Mouse (Mus musculus): ENCODE measurements around the gene Il9r. TPM values are rescaled to one million over a fixed set of nuclear protein-coding genes. Genes with fewer than 3 reads are reported as not detected.

Gene Il9r
- not detected in 2 replicates for total RNA-seq (2021)
- long read RNA-seq: 0 reads

DNA sequence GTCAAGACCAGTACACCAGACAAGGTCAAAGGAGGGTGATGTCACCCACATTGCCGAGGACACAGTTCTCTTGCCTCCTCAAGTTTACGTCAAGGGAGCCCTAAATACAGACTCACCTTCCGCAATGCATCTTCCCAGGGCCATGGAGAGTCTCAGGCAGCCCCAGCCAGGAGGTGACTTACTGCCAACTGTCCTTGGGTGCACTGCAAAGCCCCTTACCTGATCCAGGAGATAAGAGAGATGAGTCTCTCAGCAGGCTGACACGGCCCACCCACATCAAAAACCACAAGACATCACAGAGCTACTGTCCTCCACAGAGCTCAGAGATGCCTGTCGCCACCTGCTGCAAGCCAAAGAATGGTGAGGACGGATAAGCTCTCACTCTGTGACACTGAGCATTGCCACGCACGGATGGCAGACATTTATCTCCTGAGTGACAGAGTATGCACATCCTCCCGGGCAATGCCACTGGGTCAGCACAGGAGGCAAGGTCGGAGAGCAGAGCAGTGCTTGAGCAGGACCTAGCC lies at the start of gene Il9r:
Gene Il9r (minus strand): TSS at position 205 of the 527 bp plus-strand sequence.
- DNase-seq: no peak

DNA sequence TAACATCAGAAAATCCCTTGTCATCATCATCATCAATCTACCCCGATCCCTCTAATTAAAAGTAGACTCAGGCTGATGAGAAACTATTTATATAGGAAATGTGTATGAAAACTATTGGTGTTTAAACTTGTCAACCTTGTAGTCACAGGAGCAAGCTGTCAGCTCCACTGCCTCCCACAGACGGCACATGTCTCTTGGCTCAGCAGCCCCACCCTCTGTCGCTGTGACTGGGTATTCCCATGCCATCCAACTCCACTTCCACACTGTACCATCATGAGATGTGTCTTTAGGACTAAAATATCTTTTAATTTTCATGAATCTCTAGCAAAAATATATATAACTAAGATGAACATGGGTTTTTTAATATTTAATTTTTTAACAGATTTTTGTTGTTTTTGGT lies 48.3 kb upstream of the Il9r start:
- DNase-seq: no peak

DNA sequence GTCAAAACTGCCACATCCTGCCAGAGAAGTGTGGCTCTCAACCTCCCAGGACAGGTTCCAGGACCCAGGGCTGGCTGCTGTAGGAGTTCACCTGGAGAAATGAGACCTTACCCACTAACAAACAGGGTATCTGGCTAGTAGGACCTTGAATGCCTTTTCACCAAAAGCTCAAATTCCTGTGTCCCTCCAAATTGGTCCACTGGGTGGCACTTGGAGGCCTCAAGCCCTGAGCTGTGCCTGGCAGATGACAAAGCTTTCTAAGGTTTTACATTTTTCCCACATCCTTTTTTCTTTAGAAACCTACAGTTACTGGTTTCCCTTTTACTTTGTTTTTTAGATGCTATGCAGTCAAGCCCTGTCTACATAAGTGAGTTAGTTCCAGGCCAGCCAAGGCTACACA lies 47.0 kb upstream of the Il9r start:
- no peak for DNase-seq

DNA sequence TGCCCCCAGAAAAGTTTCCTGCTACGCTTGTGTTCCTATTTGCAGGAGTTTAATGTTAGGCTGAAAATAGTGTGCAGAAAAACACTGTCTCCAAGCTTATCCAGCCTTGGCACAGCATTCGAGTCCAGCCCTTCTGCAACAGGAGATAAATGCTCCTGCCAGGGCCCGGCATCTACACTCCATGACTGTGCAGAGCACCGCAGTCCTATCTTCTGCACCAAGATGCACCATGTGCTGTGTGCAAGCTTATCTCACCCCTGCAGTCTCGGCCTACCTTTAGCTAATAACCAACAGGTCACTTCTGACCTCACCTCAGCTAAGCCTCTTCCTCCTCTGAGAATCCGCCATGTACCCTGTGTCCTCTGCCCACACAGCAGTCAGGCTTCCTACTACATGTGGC lies 45.5 kb upstream of the Il9r start:
- no peak for DNase-seq

DNA sequence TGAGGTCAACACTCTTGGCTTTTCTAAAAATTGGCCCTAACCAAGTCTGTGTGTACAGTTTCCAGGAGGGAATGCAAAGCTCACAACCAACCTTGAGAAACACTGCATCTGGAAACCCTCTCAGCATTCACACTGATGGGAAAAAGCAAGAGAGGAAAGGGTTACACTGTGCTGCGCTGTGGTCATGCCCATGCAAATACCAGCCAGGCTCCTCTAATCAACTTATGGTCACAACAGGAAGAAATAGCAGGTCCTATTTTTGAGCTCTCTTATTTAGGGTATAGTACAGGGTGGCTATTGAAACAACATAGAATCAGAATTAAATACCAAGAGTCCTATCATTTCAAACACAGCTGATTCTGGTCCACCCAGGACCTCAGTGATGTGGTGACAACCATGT lies 44.5 kb upstream of the Il9r start:
- no peak for DNase-seq

DNA sequence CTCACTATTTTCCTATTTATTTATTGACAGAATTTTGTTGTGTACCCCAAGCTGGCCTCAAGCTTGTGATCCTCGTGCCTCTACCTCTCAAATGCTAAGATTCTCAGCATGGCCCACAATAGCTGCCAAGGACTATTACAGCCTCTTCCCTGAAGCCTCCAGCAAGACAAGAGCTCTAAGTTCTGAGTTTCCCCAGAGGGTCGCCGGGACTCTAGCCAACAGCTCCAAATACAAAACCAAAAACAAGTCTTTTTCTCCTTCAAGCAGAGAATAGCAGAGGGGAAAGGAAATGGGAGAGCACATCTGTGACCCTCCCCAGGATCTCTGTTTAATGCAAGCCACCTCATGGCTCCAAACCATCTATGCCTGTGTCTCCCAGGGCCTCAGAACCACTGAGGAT lies 44.0 kb upstream of the Il9r start:
- DNase-seq: no peak

DNA sequence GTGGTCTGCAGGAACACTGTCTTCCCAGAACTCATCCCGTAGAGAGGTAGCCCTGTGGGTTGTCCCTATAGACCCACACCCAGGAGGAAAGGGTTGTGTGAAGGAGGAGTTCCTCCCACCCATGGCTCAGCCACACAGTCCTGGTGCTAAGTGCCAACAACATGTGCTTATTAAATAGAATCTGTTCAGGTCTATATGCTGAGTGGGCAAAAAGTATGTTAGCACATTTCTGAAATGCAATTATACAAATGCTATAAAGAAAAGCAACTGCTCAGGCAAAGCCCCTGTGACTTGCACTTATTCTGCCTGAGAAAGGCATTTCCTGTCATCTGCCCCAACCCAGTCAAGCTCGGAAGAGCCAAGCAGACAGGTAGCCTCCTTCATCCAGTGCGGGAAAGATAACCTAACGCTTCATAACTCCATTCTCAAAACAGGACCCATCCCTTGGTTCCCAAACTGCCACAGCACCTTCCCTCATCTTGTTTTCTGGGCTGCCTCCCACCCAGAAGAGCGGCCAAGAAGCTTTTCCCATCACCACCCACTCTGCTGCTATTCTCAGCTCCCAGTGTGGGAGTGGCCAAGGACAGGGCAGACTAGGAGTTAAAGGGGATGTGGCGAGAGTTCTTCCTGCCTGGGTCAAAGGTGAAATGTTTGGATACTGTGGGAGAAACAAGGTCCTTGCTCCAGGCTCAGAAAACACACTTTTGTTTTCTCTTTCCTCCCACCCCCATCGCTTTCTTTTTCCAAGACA lies 43.3 kb upstream of the Il9r start:
- DNase-seq: no peak

DNA sequence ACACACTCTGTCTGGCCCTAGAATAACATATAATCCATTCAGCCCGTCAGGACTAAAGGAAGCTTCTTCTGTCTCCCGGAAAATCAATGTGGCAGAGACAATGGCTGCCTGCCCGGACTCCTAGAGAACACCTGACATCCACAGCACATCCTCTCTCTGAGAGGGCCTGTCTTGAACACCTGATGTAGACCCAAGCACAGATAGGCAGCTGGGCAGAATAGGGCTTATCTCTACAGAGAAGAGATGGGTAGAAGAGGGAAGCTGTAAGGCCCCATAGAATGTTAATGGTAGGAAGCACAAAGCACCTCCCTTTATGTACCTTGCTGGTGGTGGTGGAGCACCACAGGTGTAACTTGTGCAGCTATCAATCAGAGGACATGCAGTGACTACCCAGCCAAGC lies 42.1 kb upstream of the Il9r start:
- no peak for DNase-seq

DNA sequence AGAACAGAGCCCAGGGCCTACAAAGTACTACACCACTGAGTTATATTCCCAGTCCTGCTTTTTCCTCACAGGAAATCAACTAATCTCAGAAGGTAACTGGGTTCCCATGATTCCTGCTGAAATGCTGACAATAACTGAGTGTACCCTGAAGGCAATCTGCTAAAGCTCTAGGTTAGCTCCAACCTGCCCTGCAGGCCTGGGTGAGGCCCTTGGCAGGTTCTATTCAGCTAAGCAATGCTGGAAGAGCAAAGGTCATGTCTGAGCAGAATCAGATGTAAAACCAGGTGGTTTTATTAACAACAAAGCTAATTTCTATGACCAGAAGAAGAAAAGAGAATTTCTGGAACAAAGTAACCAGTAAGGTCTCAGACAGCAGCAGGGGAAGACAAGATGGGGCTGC lies 41.3 kb upstream of the Il9r start:
- DNase-seq: no peak

DNA sequence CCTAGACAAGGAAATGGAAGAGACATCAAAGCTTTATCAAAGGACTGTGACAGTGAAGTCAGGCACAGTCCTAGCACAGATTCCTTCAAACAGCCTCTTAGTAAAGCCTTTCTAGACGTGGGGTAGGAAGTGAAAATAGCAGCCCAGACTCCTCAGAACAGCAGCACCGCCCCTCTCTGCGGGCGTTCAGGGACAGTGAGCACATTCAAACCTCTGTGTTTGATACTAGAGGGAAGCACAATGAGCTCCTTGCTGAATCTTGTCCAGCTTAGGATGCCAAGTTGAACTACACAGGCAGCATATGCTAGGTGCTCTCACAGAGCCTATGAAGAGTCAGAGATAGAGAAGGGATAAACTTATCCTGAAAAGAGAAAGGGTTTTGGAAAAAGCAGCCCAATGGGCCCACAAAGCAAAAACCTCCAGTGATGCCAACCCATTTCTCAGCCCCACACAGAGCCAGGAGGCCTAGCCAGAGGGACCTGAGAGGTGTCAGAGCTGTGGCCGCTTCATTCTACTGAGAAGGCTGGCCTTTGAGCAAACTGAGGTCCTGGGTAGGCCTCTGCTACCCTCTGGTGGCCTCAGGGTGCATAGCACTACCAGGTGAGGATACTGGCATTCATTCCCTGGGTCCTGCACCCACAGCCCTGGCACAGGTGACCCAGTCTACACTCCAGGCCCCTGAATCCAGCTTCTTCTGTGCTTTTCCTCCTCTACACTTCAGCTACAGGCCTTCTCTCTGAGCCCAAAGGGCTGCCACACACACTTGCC lies 38.2 kb upstream of the Il9r start:
- DNase-seq: peak; percentile 72

DNA sequence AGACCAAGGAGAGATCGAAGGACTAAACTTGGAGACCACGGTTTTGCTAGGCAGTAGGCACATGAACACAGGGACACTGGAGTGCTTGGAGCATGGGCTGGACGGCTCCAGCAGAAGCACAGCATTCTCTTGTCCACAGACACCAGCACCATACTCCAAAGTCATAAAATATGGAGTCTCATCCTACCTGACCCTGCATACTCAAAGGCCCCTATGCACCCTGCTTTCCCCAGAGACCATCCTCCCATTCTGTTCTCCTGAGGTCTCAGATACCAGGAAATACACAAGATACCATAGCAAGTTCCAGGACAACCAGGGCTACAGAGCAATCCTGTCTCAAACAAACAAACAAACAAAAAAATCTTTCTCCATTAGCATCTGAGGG lies 37.3 kb upstream of the Il9r start:
- DNase-seq: no peak

DNA sequence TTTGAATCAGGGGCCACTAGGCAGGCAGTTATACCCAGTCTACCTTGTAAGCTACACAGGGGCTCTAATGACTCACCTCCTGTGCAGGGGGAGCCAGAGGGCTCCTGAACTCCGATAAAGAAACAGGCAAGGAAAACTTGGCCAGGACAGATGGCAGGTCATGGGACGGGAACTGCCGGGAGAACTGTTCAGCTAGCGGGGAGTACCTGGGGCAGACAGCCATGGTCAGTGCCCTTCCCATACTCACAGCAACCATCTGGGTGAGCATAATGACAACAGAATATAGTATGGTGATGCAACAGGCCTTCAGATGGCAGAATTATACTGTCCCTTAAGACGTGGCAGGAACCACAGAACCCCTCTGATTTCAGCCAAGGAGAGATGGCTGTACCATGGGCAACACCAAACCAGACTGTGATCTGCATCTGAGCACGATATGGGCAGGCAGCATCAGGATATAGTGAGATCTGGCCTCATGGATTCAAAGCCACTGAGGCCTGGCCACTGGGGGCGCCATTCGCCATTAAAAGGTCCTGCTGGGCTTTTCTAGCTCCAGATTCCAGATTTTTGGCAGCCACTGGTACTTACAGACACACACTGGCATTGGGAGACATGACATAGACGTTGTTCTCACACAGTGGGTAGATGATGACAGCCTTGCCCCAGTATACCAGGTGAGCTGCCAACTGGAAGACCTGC lies 36.8 kb upstream of the Il9r start:
- peak; percentile 68 for DNase-seq

DNA sequence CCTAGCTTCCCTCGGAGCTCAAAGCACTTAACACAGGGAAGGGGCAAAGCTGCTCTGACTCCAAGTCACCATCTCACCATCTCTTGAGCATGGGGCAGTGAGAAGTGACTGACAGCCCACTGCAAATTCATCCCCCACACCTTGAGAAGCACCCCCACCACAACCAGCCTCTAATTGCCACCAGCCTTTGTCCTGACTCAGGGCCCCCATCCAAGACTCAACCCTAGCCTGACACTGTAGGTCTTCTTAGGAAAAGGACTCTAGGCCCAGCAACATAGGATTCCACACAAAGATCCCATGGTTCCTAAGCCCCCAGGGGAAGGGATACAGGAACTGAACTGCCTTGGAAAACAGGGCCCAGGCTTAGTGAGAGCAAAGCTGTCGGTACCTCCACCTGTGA lies 36.1 kb upstream of the Il9r start:
- no peak for DNase-seq

DNA sequence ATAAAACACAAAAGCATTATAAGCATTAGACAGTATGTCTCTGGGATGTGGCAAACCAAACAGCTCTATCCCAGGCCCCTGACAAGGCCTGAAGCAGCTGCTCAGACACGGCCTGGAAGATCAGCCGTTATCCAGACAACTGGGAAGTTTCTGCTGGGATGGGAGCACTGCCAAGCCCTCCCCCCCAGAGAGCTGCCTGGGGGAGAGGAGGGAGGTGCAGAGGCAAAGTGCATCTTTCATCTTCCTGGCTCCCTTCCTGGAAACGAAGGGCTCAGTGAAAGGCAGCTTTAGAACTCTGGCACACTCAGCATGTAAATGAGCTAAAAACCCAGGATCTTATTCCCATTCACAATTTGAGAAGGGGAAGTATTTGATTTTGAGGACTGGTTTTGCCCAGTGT lies 35.6 kb upstream of the Il9r start:
- DNase-seq: peak; percentile 69

DNA sequence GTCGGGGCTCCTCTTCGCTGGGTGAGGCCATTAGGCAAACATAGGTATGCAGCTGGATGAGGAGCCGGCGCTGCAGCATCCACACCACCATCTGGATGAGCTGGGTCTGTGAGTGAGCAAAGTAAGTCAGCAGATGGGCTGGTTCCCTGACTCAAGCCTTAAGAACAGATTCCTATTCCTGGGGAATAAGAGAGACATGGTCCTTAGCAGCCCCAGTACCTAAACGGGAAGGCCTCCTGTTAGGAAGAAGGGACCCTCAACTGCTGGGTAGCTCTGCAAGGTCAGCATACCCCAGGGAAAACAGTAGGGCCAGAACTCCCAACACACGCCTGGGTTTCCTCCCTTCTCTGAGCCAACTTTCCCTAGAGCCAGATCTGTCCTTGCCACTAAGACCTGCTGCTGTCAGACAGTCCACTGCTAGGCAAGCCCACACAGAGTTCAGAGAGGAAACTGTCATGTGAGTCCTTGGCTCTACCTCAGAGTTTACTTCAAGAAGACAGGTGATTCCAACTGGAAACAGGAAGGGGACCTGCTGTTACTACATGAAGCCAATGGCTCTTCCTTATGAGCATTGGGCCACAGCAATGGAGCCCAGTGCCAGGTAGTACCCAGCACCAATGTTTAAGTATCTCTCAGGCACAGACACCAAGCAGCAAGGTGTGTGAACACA lies 34.9 kb upstream of the Il9r start:
- DNase-seq: no peak

DNA sequence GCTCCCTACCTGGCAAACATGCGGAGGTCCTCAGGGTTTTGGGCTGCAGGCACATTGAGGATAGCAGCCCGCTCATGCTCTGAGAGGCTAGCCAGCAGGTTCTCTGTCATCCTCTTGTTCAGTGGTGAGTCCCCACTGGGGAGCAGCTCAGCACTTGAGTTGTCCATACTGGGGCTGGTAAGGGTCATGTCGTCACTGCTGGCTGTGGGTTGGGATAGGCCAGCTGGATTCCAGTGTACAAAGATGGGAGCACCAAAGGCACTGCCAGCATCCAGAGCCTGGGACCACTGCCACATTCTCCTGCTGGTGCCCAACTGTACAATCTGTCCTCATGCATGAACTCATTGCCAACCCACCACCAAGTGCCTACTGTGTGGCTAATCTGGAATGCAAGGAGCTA lies 33.8 kb upstream of the Il9r start:
- DNase-seq: no peak

DNA sequence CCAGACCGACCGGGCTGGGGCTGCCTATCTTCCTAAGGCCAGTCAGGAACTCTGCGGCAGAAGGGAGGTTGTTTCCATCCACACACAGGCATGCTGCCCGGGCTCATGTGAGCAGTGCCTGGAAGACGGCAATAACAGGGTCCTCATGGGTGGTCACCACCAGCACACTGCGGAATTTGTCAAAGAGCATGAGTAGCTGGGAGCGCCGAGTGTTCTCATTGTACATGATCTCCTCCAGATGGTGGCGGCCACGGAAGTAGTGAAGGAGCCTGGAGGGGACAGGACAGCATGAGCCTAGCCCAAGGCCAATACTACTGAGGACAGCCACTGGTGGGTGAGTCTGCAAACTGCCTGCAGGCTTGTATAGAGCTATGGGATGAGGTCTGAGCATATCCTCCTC lies 32.8 kb upstream of the Il9r start:
- no peak for DNase-seq

DNA sequence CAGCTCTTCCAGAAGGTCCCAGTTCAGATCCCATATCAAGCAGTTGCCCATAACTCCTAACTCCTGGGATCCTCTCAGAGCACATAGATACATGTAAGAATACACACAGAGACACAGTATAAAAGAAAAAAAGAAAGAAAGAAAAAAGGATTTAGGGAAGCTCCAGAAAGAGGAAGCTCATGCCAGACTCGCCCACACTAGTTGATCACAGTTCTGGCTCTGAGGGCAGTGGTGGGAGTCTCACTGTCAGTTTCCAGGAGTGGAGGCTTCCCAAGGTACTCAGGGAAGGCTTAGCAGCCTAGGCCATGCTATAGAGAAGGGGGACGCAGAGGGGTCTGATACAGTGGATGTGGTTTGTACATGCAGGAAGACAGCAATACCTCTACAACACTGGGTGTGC lies 31.0 kb upstream of the Il9r start:
- DNase-seq: no peak

DNA sequence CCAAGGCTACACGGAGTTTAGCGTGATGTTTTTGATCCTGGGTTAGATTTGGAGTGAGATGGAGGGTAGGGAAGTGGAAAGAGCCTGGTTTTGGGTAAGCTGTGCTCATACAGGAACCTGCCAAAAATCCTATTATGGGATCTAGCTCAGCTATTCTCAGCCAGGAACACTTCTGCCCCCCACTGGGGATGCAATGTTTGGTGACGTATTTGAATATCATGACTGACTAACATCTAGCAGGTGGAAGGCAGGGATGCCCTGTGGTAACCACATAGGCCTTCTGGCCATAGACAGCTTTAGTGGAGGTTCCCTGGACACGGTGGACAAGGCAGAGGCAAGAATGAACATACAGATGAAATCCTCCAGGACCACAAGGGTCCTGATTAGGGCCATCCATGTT lies 30.1 kb upstream of the Il9r start:
- DNase-seq: no peak

DNA sequence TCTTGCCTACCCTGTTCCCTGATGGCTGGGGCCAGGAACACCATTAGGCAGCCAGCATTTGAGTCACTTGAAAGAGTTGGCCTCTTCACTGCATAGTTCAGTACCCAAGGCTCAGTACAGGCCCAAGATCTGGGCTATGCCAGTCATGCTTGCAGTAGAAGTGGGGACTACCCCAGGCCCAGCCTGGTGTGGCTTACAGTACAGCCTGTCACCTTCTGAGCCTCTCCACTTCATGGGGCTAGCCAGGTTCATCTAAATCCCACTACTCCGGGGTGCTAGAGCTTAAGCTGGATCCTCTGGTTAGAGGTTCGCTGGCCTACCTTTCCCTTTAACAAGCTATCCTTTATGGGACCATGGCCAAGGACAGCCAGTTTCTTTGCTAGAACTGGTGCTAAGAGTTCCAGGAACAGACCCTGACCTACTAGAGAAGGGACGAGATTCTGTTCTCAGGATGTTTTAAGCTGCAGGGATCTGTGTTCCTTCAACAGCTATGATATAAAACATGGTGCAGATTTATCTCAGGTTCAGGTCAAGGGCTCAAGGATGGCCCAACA lies 28.3 kb upstream of the Il9r start:
- DNase-seq: no peak

DNA sequence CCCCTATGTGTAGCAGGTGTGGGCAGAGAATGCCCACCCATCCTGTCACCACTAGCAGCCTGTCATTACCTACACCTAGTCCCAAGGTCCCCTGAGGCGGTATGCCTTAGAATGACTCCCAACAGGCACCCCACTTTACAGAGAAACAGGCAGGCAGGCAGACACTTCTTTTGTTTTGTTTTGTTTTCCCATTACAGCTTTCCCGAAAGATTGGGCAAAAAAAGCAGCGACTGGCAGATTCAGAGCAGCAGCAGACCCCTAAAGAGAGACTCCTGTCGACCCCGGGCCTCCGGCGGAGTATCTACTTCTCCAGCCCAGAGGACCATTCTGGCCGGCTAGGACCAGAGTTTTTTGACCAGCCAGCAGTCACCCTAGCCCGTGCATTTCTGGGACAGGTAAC lies 27.5 kb upstream of the Il9r start:
- DNase-seq: no peak

DNA sequence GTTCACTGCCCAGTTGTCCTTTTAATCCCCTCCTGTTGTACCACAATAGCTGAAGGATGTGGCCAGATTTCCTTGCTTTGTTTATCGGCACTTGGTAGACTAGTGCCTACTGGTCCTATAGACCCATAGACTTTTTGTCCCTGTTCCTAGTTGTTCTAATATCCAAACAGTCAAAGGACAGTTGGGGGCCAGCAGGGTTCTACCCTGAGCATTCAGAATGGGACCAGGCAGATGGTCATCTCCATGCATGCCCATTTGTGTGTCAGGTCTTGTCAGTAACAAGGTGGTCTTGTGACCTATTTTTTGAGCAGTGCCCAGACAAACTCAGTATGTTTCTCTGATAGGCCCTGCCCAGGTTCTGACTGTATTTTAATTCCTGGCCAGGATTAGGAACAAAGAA lies 27.0 kb upstream of the Il9r start:
- DNase-seq: no peak
